Mouse (Mus musculus): ENCODE measurements around the gene Utrn. TPM values are rescaled to one million over a fixed set of nuclear protein-coding genes. Genes with fewer than 3 reads are reported as not detected.
A peak's percentile ranks its signal among the peaks of the same experiment; 100 is the strongest.

Gene Utrn
- polyA plus RNA-seq, 1 experiment, result 14.5 TPM

DNA sequence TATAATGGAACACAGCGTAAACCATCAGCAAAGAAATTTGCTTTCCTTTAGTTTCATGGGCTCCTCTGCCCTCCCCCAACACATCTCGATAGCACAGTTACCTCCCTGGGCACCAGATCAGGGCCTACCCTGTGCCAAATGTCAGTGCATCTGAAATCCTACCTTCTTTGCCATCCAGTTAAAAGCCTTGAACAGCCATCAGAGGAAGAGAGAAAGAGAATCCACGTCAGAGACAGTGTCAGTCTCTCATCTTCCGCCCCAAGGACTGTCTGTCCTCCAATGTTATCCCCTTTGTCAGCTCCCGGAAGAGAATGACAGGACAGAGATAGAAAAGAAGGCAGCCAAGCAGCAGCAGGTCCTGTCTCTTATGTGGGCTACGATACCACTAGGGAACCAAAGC, 15.4 kb downstream of the Utrn start:
- TF ChIP-seq CTCF (IDR thresholded peaks at IDR 0.05; ENCODE audit: borderline replicate concordance, extremely low read depth, insufficient read depth, insufficient read length) (no peak), POLR2A (IDR thresholded peaks at IDR 0.05; ENCODE audit: borderline replicate concordance, extremely low read depth, insufficient read depth, insufficient read length, poor library complexity, severe bottlenecking) (no peak)
- DNase-seq (ENCODE audit: low read depth), result no peak

DNA sequence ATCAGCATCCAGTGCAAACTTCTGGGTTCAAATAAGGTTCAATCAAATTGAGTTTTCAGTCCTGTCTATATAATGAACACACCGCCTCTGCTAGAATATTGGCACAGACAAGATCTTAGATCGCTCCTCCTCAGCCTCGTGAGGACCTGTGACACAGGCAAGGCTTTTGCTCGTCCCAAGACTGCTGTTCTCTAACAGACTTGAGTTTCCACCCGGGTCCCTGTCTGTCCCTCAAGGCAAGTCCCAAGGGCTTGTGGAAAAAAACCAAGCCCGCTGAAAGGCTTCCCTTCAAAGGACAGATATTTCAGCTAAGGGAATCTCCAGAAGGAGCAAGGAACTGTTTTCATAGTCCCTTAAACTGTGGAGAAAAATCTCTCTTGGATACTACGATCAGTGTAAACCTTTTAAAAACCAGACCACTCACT, 16.0 kb downstream of the Utrn start:
- no peak for TF ChIP-seq POLR2A (IDR thresholded peaks at IDR 0.05; ENCODE audit: borderline replicate concordance, extremely low read depth, insufficient read depth, insufficient read length, poor library complexity, severe bottlenecking)
- TF ChIP-seq CTCF (IDR thresholded peaks at IDR 0.05; ENCODE audit: borderline replicate concordance, extremely low read depth, insufficient read depth, insufficient read length), result no peak
- no peak for DNase-seq (ENCODE audit: low read depth)

DNA sequence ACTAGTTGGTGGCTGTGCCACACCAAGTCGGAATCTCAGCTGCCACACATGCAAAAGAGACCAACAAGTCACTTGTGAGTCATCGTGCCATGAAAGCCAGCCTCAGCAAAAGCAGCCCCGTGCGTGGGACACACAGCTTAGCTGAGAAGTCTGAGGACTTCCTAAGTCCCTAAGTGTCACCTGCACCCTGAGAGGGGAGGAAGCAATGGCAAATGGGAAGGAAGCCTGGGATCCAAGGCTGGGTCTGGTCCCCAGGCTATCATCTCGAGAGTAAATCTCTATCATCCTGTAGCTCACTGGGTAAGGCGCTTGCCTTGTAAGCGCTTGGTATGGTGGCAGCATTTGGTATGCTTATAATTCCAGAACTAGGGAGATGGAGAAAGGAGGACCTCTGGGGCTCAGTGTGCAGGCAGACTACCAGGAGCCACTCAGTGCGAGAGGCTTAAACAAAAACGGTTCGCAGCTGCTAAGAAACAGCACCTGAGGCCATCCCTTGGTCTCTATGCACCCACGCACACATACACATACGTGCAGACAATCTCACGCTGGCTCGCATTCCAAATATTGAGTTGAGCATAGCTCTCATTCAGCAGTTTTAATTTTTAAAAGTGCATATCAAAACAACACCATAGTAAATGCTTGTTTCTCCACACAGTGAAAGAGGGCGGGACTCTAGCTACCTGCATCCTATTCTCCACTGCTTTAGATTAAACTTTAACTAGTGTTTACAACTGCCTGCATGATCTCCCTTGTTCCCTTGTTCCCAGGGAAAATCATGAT, 16.6 kb downstream of the Utrn start:
- DNase-seq (ENCODE audit: low read depth), result no peak
- TF ChIP-seq CTCF (IDR thresholded peaks at IDR 0.05; ENCODE audit: borderline replicate concordance, extremely low read depth, insufficient read depth, insufficient read length) (no peak), POLR2A (IDR thresholded peaks at IDR 0.05; ENCODE audit: borderline replicate concordance, extremely low read depth, insufficient read depth, insufficient read length, poor library complexity, severe bottlenecking) (no peak)

DNA sequence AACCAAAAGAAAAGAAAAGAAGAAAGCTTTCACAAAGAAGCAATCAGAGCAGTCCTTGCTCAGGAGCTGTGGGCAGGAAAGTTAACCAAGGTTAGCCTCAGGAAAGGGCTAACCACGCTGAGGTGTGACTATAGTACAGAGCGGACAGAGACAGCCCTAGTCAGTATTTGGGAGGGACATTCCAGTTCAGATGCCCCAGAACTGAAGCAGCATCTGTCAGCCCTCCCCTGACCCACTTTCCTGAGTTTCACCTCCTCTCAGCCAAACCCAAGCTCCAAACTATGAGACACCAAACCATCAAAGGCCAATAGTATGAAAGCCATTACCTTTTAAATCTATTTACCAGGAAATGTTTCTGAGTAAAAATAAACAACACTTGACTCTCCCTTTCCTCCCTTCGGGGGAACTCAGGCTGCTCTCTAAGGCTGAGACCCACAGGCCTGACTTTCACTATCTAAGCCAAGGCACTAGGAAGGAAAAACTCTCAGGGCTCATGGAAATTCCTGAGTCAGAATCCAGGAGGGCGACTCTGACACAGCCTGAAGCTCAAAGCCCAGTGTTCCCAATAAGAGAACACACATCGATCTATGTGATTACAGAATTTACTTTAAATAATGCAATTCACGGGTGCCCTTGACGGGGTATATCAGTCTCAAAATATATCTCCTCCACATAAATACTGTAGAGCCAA, 18.2 kb downstream of the Utrn start:
- no peak for TF ChIP-seq CTCF (IDR thresholded peaks at IDR 0.05; ENCODE audit: borderline replicate concordance, extremely low read depth, insufficient read depth, insufficient read length)
- no peak for TF ChIP-seq POLR2A (IDR thresholded peaks at IDR 0.05; ENCODE audit: borderline replicate concordance, extremely low read depth, insufficient read depth, insufficient read length, poor library complexity, severe bottlenecking)
- no peak for DNase-seq (ENCODE audit: low read depth)

DNA sequence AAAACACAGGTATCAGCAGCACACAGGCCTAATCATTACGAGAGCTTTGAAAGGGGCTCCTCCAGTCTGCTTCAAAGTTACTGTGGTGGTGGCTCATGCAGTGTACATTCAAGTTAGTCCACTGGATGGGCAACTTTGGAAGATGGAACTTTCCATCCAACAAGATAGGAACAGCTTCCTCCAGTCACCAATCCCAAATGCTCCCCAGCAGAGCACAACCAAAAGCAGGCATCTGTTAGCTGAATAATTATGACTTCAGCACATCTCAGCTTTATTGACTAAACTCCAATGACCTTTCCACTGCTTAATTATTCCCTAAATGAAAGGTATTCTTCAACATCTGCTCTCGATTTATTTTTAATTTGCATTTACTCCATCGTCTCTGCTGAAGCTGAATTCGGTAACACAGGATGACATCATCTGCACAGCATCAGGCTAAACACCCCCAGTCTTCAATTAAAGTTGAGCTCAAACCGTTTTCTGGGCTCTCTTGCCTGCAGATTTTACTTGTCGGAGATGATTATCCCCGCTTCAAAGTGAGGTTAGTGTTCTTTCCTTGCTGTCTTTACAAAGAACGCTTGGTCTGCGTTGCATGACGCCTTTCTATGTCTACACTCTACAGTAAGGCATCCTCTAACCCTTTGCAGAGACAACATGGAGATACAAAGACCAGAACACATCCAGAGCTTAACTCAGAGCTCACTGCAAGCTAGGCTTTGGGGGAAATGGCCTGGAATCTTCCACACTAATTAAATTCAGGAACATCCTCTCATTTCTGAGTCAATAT, 20.6 kb downstream of the Utrn start:
- peak; percentile 48 for DNase-seq (ENCODE audit: low read depth)
- TF ChIP-seq CTCF (IDR thresholded peaks at IDR 0.05; ENCODE audit: borderline replicate concordance, extremely low read depth, insufficient read depth, insufficient read length) (no peak), POLR2A (IDR thresholded peaks at IDR 0.05; ENCODE audit: borderline replicate concordance, extremely low read depth, insufficient read depth, insufficient read length, poor library complexity, severe bottlenecking) (no peak)

DNA sequence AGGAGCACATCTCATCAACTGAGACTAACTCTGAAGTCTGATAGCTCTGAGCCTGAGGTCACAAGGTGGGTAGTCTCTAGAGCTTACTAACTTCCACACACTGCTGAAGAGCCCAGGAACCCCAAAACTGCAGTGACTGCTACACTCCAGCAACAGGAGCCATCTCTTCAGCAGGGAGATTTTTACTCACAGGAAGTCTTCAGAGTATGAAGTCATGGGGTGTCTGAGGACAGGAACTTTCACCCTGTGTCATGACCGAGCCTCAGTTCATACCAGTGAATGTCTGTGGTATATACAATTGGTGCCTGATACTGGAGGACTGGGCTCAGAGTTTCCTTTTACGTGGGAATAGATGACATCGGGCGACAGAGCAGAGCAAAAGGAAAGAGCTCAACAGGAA, 26.6 kb downstream of the Utrn start:
- DNase-seq (ENCODE audit: low read depth), result no peak
- TF ChIP-seq CTCF (IDR thresholded peaks at IDR 0.05; ENCODE audit: borderline replicate concordance, extremely low read depth, insufficient read depth, insufficient read length) (no peak), POLR2A (IDR thresholded peaks at IDR 0.05; ENCODE audit: borderline replicate concordance, extremely low read depth, insufficient read depth, insufficient read length, poor library complexity, severe bottlenecking) (no peak)

DNA sequence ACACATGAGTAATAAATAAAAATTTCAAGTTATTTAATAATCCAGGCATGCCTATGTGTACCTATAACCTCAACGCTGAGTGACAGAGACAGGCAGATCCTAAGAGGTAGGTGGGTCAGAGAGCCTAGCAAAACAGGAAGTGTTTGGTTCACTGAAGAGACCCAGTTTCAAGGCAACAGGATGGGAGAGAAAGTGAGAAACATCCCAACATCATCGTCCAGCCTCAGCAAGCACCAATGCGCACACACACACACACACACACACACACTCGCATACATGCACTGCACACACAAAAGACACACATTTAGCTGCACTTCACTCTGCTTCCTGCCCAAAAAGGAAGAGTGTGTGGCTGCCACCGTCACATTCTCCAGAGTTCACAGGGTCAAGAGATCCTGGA, 27.7 kb downstream of the Utrn start:
- TF ChIP-seq POLR2A (IDR thresholded peaks at IDR 0.05; ENCODE audit: borderline replicate concordance, extremely low read depth, insufficient read depth, insufficient read length, poor library complexity, severe bottlenecking), result no peak
- no peak for DNase-seq (ENCODE audit: low read depth)

DNA sequence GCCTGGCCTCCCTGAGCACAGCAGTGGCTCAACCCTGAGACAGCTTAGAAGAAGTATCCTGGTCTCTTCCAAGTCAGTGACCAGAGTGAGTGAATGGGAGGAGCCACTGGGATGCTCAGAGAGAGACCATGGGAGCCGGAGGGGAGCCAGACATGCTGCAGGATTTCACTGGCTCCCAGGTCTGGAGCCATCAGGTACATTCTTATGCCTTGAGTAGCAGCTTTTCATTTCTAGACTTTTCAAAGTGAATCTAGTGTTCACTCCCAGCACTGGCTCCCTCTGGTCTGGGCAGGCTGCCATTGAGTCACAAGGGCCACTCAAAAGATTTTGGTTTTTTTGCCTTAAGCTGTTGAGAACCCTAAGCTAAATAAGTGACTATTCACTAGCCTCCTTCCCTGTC, 31.5 kb downstream of the Utrn start:
- no peak for TF ChIP-seq POLR2A (IDR thresholded peaks at IDR 0.05; ENCODE audit: borderline replicate concordance, extremely low read depth, insufficient read depth, insufficient read length, poor library complexity, severe bottlenecking)
- no peak for TF ChIP-seq CTCF (IDR thresholded peaks at IDR 0.05; ENCODE audit: borderline replicate concordance, extremely low read depth, insufficient read depth, insufficient read length)
- DNase-seq (ENCODE audit: low read depth), result no peak

DNA sequence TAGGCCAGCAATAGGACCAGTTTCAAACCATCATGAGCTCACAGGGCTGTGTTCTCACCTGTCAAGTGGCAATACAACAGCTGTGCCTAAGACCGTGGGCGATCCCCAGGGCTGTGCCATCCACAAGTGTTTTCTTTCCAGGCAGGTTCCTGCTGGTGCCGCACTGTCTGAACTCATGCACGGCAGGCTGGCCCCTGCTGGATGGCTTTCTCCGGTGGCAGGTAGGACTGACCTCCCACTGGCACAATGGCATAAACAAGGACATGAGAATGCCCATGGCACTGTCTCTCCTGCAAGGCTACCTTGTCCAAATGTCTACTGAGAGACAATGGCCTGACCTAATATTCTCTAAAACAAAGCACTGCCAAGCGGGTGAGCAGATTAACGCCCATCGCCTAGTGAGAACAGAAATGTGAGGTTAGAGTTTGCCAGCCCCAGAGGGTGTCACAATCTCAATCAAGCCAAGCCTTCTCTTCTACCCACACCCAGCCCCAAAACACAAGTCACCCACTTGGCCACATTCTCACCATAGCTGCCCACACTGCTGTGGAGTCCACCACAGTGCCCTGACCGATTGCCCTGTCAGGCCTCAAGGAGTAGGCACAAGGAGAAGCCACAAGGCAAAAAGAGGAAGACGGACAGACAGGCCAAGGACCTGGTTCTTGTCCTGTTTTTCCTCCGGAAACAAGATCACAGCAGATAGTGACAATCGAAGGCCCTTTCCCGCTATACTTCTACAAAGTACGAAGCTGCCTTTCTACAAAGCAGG, 32.9 kb downstream of the Utrn start:
- no peak for TF ChIP-seq CTCF (IDR thresholded peaks at IDR 0.05; ENCODE audit: borderline replicate concordance, extremely low read depth, insufficient read depth, insufficient read length)
- TF ChIP-seq POLR2A (IDR thresholded peaks at IDR 0.05; ENCODE audit: borderline replicate concordance, extremely low read depth, insufficient read depth, insufficient read length, poor library complexity, severe bottlenecking), result no peak
- no peak for DNase-seq (ENCODE audit: low read depth)

DNA sequence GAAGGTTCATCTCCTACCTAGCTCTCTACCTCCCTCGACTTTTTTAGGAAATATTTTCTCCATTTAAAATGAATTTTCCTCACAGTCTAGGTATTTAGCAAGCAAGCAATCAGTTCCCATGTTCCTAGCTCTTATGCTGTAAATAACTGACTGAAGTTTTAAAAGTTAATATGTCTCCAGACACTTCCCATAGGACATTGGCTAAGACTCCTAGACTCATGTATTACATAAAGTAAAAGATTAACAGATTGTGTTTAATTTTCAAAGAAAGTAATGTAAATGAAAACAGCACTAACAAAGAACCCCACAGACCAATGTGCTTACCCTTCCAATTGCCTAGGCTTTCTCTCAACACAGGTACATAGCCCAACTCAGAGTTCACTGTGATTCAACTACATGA, 35.0 kb downstream of the Utrn start:
- TF ChIP-seq CTCF (IDR thresholded peaks at IDR 0.05; ENCODE audit: borderline replicate concordance, extremely low read depth, insufficient read depth, insufficient read length) (no peak), POLR2A (IDR thresholded peaks at IDR 0.05; ENCODE audit: borderline replicate concordance, extremely low read depth, insufficient read depth, insufficient read length, poor library complexity, severe bottlenecking) (no peak)
- no peak for DNase-seq (ENCODE audit: low read depth)

DNA sequence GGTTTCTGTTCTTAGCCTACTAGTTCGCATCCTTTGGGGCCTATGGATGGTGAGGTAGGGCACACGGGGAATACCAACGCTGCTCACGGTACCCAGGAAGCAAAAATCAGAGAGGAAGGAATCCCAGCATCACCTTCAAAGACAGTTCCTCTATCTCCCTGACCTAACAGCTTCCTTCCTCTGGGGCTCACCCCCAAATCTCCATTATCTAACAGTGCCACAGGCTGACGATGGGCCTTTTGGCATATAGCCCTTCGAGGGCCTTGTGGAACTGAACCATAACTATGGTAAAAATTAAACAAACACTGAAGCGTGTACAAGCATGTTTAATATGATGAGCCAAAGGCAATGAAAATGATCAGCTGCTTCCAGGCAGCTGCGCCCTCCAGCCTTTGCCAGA, 37.0 kb downstream of the Utrn start:
- TF ChIP-seq CTCF (IDR thresholded peaks at IDR 0.05; ENCODE audit: borderline replicate concordance, extremely low read depth, insufficient read depth, insufficient read length) (no peak), POLR2A (IDR thresholded peaks at IDR 0.05; ENCODE audit: borderline replicate concordance, extremely low read depth, insufficient read depth, insufficient read length, poor library complexity, severe bottlenecking) (no peak)
- no peak for DNase-seq (ENCODE audit: low read depth)
